Mouse (Mus musculus): Measurements from ENCODE around the gene Anks6. TPM values are rescaled to one million over a fixed set of nuclear protein-coding genes. Genes with fewer than 3 reads are reported as not detected.

The Anks6 gene
- total and polyA plus RNA-seq, 3 experiments: not detected

GRCm38 (mm10) chr4:46987809-46988208 lies 69.4 kb downstream of the Anks6 start:
- Histone ChIP-seq H3K36me3 (ENCODE audit: control insufficient read depth in 1 of 2, insufficient read depth in 2 of 2, low read length in 2 of 2) (no peaks in the 10 kb centered on the region), H3K27me3 (ENCODE audit: control insufficient read depth in 1 of 2, insufficient read depth in 2 of 2, low read length in 2 of 2) (no peaks in the 10 kb centered on the region), H3K4me3 (ENCODE audit: control insufficient read depth in 1 of 2, insufficient read depth in 1 of 2, low read depth in 2 of 2, low read length in 2 of 2) (no peak overlapping the region), H3K9me3 (replicated peaks; ENCODE audit: insufficient read depth, low read length) (no peaks in the 10 kb centered on the region), H3K4me1 (ENCODE audit: control insufficient read depth in 1 of 2, insufficient read depth in 2 of 2, low read length in 2 of 2) (no peaks in the 10 kb centered on the region), H3K9ac (ENCODE audit: control insufficient read depth, low read depth, low read length, poor library complexity, severe bottlenecking) (no peak overlapping the region), H3K27ac (ENCODE audit: control insufficient read depth, low read depth, low read length) (no peak overlapping the region), H3K79me2 (ENCODE audit: control insufficient read depth, insufficient read depth, low read length, poor library complexity) (no peaks in the 10 kb centered on the region)
- TF ChIP-seq BHLHE40 (IDR thresholded peaks at IDR 0.05; ENCODE audit: borderline replicate concordance, low read depth, low read length) (no peak), MAZ (IDR thresholded peaks at IDR 0.05; ENCODE audit: low read depth, low read length) (no peak), MYC (IDR thresholded peaks at IDR 0.05; ENCODE audit: low read depth, low read length) (no peak), CHD1 (IDR thresholded peaks at IDR 0.05; ENCODE audit: low read depth, low read length) (no peak), TAL1 (IDR thresholded peaks at IDR 0.05; ENCODE audit: low read length) (no peak), E2F4 (IDR thresholded peaks at IDR 0.05; ENCODE audit: borderline replicate concordance, low read depth, low read length) (no peak)
- no peak for DNase-seq (ENCODE audit: low read depth, low spot score)

- TF ChIP-seq E2F4 (IDR thresholded peaks at IDR 0.05; ENCODE audit: borderline replicate concordance, low read depth, low read length) (no peak), GABPA (IDR thresholded peaks at IDR 0.05; ENCODE audit: low read depth, low read length) (no peak), KAT2A (conservative IDR thresholded peaks at IDR 0.05; ENCODE audit: low read depth, low read length) (no peak), UBTF (IDR thresholded peaks at IDR 0.05; ENCODE audit: borderline replicate concordance, insufficient read depth, low read depth, low read length) (no peak), MYB (IDR thresholded peaks at IDR 0.05; ENCODE audit: low read depth, low read length) (no peak), CHD1 (IDR thresholded peaks at IDR 0.05; ENCODE audit: low read depth, low read length) (no peak), POLR2AphosphoS5 (IDR thresholded peaks at IDR 0.05; ENCODE audit: borderline replicate concordance, low read depth, low read length) (no peak), USF2 (IDR thresholded peaks at IDR 0.05; ENCODE audit: borderline replicate concordance in 1 of 2, insufficient read depth in 1 of 2, low read depth in 1 of 2, low read length in 2 of 2) (no peak), MAFK (IDR thresholded peaks at IDR 0.05; ENCODE audit: borderline replicate concordance, low read depth, low read length) (no peak), USF1 (IDR thresholded peaks at IDR 0.05; ENCODE audit: low read depth, low read length) (no peak), TAL1 (IDR thresholded peaks at IDR 0.05; ENCODE audit: low read length) (no peak), MXI1 (IDR thresholded peaks at IDR 0.05; ENCODE audit: low read depth, low read length) (no peak), TCF12 (IDR thresholded peaks at IDR 0.05; ENCODE audit: low read depth, low read length) (no peak)
- H3K9me3 ChIP-seq (replicated peaks; ENCODE audit: insufficient read depth, low read length): no peaks in the 10 kb centered on the region
- H3K79me2 ChIP-seq (ENCODE audit: control insufficient read depth, insufficient read depth, low read length, poor library complexity): no peaks in the 10 kb centered on the region
- DNase-seq (ENCODE audit: low read depth, low spot score): no peak
- no peak overlapping the region for H3K4me3 ChIP-seq (ENCODE audit: control insufficient read depth in 1 of 2, insufficient read depth in 1 of 2, low read depth in 2 of 2, low read length in 2 of 2)
- no peak overlapping the region for H3K9ac ChIP-seq (ENCODE audit: control insufficient read depth, low read depth, low read length, poor library complexity, severe bottlenecking)
- H3K36me3 ChIP-seq (ENCODE audit: control insufficient read depth in 1 of 2, insufficient read depth in 2 of 2, low read length in 2 of 2): no peaks in the 10 kb centered on the region
- no peak overlapping the region for H3K27ac ChIP-seq (ENCODE audit: control insufficient read depth, low read depth, low read length)
- no peaks in the 10 kb centered on the region for H3K27me3 ChIP-seq (ENCODE audit: control insufficient read depth in 1 of 2, insufficient read depth in 2 of 2, low read length in 2 of 2)
- H3K4me1 ChIP-seq (ENCODE audit: control insufficient read depth in 1 of 2, insufficient read depth in 2 of 2, low read length in 2 of 2): no peaks in the 10 kb centered on the region
These were observed 71.2 kb downstream of the Anks6 start for GRCm38 (mm10) chr4:46986054-46986453.

Measured in MEL (cell line).